Mouse (Mus musculus) splenic B cell, adult 2 months (primary cell): ENCODE results near the gene Pdha1.

ENCODE experiments used
- DNase-seq: peaks from one replicate; pipeline ENCODE4 v3.0.0-alpha.2; 2011; ENCODE audit warnings: low read depth, low spot score
- H3K27me3 ChIP-seq: 2 replicates; pipeline ENCODE4 v1.6.1; 2012; ENCODE audit warnings: mild to moderate bottlenecking, low read length, moderate library complexity, mixed read lengths; ENCODE audit not compliant: control insufficient read depth, poor library complexity, insufficient read depth, severe bottlenecking
- H3K36me3 ChIP-seq: 2 replicates; pipeline ENCODE4 v1.6.1; 2012; ENCODE audit warnings: mild to moderate bottlenecking, low read length, moderate library complexity, mixed read lengths; ENCODE audit not compliant: control insufficient read depth, poor library complexity, insufficient read depth, severe bottlenecking

The Pdha1 gene

GRCm38 (mm10) chrX:160137861-160138717, at the start of gene Pdha1:
Gene Pdha1 (minus strand): TSS chrX:160138413.
- Histone ChIP-seq H3K36me3 (no peaks in the 10 kb centered on the region), H3K27me3 (no peaks in the 10 kb centered on the region)
- DNase-seq, result peak; percentile 90

- Histone ChIP-seq H3K36me3 (no peaks in the 10 kb centered on the region), H3K27me3 (no peaks in the 10 kb centered on the region)
- no peak for DNase-seq
These were observed 40.8 kb upstream of the Pdha1 start for GRCm38 (mm10) chrX:160179032-160179431.

- DNase-seq, result peak; percentile 71
- no peaks in the 10 kb centered on the region for H3K27me3 ChIP-seq
- no peaks in the 10 kb centered on the region for H3K36me3 ChIP-seq
These were observed 31.9 kb upstream of the Pdha1 start for GRCm38 (mm10) chrX:160170150-160170549.

DNA sequence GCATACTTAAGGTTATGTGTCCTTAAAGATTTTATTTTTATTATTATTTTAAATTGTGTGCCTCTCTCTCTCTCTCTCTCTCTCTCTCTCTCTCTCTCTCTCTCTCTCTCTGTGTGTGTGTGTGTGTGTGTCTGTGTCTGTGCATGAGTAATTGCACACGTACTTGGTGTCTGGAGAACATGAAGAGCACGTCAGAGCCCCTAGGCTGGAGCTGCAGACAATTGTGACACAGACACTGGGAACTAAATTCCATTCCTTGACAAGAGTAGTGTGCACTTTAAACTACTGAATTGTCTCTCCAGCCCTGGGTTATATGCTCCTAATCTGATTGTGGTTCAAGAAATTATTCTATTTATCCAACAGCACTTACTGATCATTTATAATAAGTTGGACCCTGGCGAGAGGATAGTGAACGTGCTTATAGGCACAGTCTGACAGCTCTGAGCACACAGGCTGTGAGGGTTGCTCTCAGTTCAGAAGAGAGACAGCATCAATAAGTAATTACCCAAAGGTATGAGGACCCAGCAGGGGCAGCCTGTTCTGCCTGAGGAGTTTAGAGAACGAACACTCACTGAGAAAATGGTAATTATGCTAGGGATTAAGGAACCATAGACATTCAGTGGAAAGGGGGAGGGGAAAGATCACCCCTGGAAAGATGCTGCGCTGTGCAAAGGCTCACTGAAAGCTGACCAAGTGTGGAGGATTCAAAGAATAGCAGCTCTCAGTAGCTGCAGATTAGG, 28.2 kb upstream of the Pdha1 start:
- no peak for DNase-seq
- H3K36me3 ChIP-seq, result no peaks in the 10 kb centered on the region
- no peaks in the 10 kb centered on the region for H3K27me3 ChIP-seq

GRCm38 (mm10) chrX:160164259-160164658, 26.0 kb upstream of the Pdha1 start:
- DNase-seq, result no peak
- Histone ChIP-seq H3K27me3 (no peaks in the 10 kb centered on the region), H3K36me3 (no peaks in the 10 kb centered on the region)

- Histone ChIP-seq H3K36me3 (no peaks in the 10 kb centered on the region), H3K27me3 (no peaks in the 10 kb centered on the region)
- DNase-seq, result peak; percentile 3
These were observed 15.1 kb upstream of the Pdha1 start for GRCm38 (mm10) chrX:160153147-160153815.

GRCm38 (mm10) chrX:160148859-160149258, 10.6 kb upstream of the Pdha1 start:
- DNase-seq, result no peak
- Histone ChIP-seq H3K27me3 (no peaks in the 10 kb centered on the region), H3K36me3 (no peaks in the 10 kb centered on the region)

DNA sequence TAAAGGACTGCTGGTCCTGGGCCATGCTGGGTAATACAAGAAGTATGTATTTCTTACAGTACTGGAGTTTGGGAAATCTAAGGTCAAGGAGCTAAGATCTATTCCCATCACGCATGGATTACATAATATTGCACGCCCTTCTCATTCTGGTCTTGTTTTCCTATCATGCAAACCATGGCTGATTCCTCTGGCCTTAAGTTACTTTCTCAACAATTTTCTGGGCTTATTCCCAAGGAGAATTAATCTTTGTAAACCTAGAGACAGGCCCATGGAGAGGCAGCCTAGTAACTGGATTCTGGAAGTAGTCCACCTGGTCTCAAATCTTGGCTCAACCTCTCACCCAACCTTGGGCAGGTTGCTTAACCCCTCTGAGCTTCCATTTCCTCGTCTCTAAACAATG, 9.2 kb upstream of the Pdha1 start:
- DNase-seq, result no peak
- no peaks in the 10 kb centered on the region for H3K36me3 ChIP-seq
- H3K27me3 ChIP-seq, result no peaks in the 10 kb centered on the region

DNA sequence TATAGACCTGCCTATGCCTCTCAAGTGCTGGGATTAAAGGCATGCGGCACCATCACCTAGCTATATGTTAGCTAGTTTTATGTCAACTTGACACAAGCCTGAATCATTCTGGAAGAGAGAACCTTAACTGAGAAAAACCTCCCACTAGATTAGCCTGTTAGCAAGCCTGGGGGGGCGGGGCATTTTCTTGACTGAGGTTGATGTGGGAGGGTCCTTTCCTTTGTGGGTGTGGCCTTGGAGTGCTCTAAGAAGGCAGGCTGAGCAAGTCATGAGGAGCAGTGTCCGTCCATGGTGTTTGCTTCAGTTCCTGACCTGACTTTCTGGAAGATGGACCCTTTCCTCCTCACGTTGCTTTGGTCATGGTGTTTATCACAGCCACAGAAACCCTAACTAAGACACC, 8.6 kb upstream of the Pdha1 start:
- DNase-seq, result no peak
- H3K36me3 ChIP-seq, result no peaks in the 10 kb centered on the region
- H3K27me3 ChIP-seq, result no peaks in the 10 kb centered on the region

- Histone ChIP-seq H3K27me3 (no peaks in the 10 kb centered on the region), H3K36me3 (no peaks in the 10 kb centered on the region)
- no peak for DNase-seq
These were observed 894 bp downstream of the Pdha1 start for GRCm38 (mm10) chrX:160137177-160137860.

GRCm38 (mm10) chrX:160136153-160136552, 2.1 kb downstream of the Pdha1 start:
- H3K27me3 ChIP-seq, result no peaks in the 10 kb centered on the region
- peak; percentile 32 for DNase-seq
- no peaks in the 10 kb centered on the region; the same call in 1 of the 2 replicates for H3K36me3 ChIP-seq

- Histone ChIP-seq H3K27me3 (no peaks in the 10 kb centered on the region), H3K36me3 (no peaks in the 10 kb centered on the region; the same call in 1 of the 2 replicates)
- DNase-seq, result no peak
These were observed 2.5 kb downstream of the Pdha1 start for GRCm38 (mm10) chrX:160135719-160136118.

- no peaks in the 10 kb centered on the region for H3K27me3 ChIP-seq
- H3K36me3 ChIP-seq, result no peaks in the 10 kb centered on the region; the same call in 1 of the 2 replicates
- no peak for DNase-seq
These were observed 3.9 kb downstream of the Pdha1 start for GRCm38 (mm10) chrX:160134136-160134843.

DNA sequence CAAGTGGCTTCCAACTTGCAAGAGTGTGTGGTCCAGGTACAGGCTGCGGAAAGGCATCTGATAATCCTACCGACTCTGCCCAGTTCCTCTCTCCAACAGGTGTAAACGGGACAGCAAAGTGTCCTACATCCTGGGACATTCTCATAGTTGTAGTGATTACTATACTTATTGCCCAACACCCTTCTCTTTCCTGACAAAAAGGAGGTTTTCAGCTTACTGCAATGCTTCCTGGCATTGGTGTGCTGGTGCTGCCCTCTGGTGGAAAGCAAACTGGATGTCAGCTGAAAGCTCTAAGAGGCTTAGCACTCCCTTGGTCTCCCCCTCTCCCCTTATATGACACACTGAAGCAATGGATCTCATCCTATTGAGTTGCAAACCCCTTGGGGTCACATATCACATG, 21.6 kb downstream of the Pdha1 start:
- Histone ChIP-seq H3K27me3 (no peaks in the 10 kb centered on the region), H3K36me3 (0 out of 2 replicates have a peak, but pooled peaks cover 3% of the 10 kb centered on the region)
- DNase-seq, result peak; percentile 74
